Mouse (Mus musculus): ENCODE measurements at regions not wholly inside any gene's neighbourhood (a gene's known extent, or its start where the extent isn't known, plus 50 kb on each side); places are given as distances from the start of the nearest gene placed in this dataset.

DNA sequence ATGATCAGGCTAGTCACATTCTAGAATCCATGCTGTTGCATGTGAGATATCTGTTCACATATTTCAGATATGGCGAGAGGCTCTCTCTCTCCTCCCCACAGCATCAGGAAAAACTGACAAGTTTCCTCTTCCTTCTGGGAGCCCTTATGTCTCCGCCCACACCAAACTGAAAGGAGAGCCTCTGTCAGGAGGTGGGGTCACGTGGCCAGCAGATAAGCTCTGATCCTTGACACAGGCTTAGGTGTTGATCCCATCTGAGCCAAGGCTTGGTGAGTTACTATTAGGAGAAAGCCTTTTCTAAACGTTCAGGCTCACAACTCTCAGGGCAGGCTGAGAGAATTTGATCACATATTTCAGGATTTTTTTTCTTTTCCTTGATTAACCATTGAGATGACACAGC lies 143.6 kb upstream of the Tapt1 start:
- ATAC-seq (ENCODE audit: insufficient read depth): no peak
- 12% methylated on average over 4 of the region's 4 CpGs for WGBS
- H3K36me3 ChIP-seq (ENCODE audit: insufficient read depth): no peaks in the 10 kb centered on the region

DNA sequence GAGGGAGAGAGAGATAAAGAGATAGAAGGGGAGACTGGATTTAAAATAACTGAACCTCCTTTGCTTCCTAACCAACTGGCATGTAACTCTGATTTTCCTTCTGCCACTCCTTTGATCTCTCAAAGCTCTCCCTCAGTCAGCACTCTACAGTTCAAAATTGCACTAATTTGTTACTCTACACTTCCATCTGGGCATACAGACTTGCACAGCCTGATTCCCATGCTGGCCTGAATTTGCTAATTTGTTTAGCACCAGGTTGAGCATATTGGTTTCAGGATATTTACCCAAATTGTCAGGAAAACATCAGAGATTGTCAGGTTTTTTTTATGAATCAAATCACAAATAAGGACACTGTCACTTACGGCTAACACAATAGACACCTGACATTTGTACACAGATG lies 125.9 kb upstream of the Tapt1 start:
- no peak overlapping the region for H3K27ac ChIP-seq (ENCODE audit: low read depth)
- no peak for TF ChIP-seq CTCF (IDR thresholded peaks at IDR 0.05; ENCODE audit: low read depth)
- H3K9me3 ChIP-seq (ENCODE audit: low read depth, low read length): no peaks in the 10 kb centered on the region
- no peaks in the 10 kb centered on the region for H3K4me1 ChIP-seq (ENCODE audit: insufficient read depth)
- no peak for DNase-seq
- no peaks in the 10 kb centered on the region for H3K27me3 ChIP-seq (ENCODE audit: insufficient read depth, low read length)
- H3K9ac ChIP-seq: no peak overlapping the region
- H3K4me3 ChIP-seq (ENCODE audit: low read depth, low read length): no peak overlapping the region
- ATAC-seq (ENCODE audit: insufficient read depth): no peak
- no peak overlapping the region for H3K4me2 ChIP-seq
- H3K36me3 ChIP-seq (ENCODE audit: insufficient read depth): no peaks in the 10 kb centered on the region
- 79% methylated on average over 1 of the region's 1 CpGs for WGBS

More for the DNA sequence above, 143.6 kb upstream of the Tapt1 start:
- Histone ChIP-seq H3K9me3 (ENCODE audit: low read depth, low read length) (no peaks in the 10 kb centered on the region), H3K27me3 (ENCODE audit: insufficient read depth, low read length) (no peaks in the 10 kb centered on the region), H3K4me1 (ENCODE audit: insufficient read depth) (no peaks in the 10 kb centered on the region), H3K4me2 (no peak overlapping the region), H3K9ac (no peak overlapping the region), H3K27ac (ENCODE audit: low read depth) (no peak overlapping the region), H3K4me3 (ENCODE audit: low read depth, low read length) (no peak overlapping the region)
- DNase-seq: no peak
- TF ChIP-seq CTCF (IDR thresholded peaks at IDR 0.05; ENCODE audit: low read depth): no peak

- no peak overlapping the region for H3K4me3 ChIP-seq (ENCODE audit: low read depth, low read length)
- no peak overlapping the region for H3K27ac ChIP-seq (ENCODE audit: low read depth)
- no peaks in the 10 kb centered on the region for H3K36me3 ChIP-seq (ENCODE audit: insufficient read depth)
- H3K4me2 ChIP-seq: no peak overlapping the region
- H3K9me3 ChIP-seq (ENCODE audit: low read depth, low read length): no peaks in the 10 kb centered on the region
- H3K9ac ChIP-seq: no peak overlapping the region
- H3K4me1 ChIP-seq (ENCODE audit: insufficient read depth): no peaks in the 10 kb centered on the region
- no peak for ATAC-seq (ENCODE audit: insufficient read depth)
- TF ChIP-seq CTCF (IDR thresholded peaks at IDR 0.05; ENCODE audit: low read depth): no peak
- DNase-seq: no peak
- H3K27me3 ChIP-seq (ENCODE audit: insufficient read depth, low read length): no peaks in the 10 kb centered on the region
- 62% methylated on average over 2 of the region's 2 CpGs for WGBS
Observed at GRCm38 (mm10) chr5:44341457-44342014, 115.1 kb upstream of the Tapt1 start.

DNA sequence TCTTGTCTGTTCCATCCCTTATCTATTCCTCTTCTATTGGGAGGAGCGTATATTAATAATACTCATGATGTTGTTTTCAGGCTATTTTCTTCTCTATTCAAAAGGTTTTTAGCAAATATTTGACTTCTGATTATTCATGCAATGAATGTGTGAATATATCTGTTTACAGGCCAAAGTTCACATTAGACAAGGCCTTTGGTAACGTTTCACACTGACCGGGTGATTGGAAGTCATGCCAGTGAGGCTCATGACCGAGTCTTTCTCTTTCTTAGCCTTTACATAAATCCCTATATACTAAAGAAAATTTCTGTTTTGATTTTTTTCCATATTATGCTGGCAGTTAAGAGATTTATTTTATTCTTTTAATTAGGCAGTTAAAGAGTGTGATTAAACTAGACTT lies 112.2 kb upstream of the Tapt1 start:
- DNase-seq (no peak), ATAC-seq (ENCODE audit: insufficient read depth) (no peak)
- no peaks in the 10 kb centered on the region for H3K4me1 ChIP-seq (ENCODE audit: insufficient read depth)
- no peak overlapping the region for H3K27ac ChIP-seq (ENCODE audit: low read depth)
- H3K36me3 ChIP-seq (ENCODE audit: insufficient read depth): no peaks in the 10 kb centered on the region
- no peak overlapping the region for H3K4me3 ChIP-seq (ENCODE audit: low read depth, low read length)
- H3K27me3 ChIP-seq (ENCODE audit: insufficient read depth, low read length): no peaks in the 10 kb centered on the region
- H3K4me2 ChIP-seq: no peak overlapping the region
- 84% methylated on average over 4 of the region's 4 CpGs for WGBS
- TF ChIP-seq CTCF (IDR thresholded peaks at IDR 0.05; ENCODE audit: low read depth): no peak
- H3K9ac ChIP-seq: no peak overlapping the region
- no peaks in the 10 kb centered on the region for H3K9me3 ChIP-seq (ENCODE audit: low read depth, low read length)

- WGBS: 85% methylated on average over 5 of the region's 5 CpGs
- ATAC-seq (ENCODE audit: insufficient read depth) (no peak), DNase-seq (no peak)
- Histone ChIP-seq H3K36me3 (ENCODE audit: insufficient read depth) (no peaks in the 10 kb centered on the region), H3K4me1 (ENCODE audit: insufficient read depth) (no peaks in the 10 kb centered on the region), H3K9me3 (ENCODE audit: low read depth, low read length) (no peaks in the 10 kb centered on the region), H3K9ac (no peak overlapping the region), H3K27me3 (ENCODE audit: insufficient read depth, low read length) (no peaks in the 10 kb centered on the region), H3K27ac (ENCODE audit: low read depth) (no peak overlapping the region), H3K4me3 (ENCODE audit: low read depth, low read length) (no peak overlapping the region), H3K4me2 (no peak overlapping the region)
- TF ChIP-seq CTCF (IDR thresholded peaks at IDR 0.05; ENCODE audit: low read depth): no peak
Observed at GRCm38 (mm10) chr5:44335756-44336155, 109.3 kb upstream of the Tapt1 start.

DNA sequence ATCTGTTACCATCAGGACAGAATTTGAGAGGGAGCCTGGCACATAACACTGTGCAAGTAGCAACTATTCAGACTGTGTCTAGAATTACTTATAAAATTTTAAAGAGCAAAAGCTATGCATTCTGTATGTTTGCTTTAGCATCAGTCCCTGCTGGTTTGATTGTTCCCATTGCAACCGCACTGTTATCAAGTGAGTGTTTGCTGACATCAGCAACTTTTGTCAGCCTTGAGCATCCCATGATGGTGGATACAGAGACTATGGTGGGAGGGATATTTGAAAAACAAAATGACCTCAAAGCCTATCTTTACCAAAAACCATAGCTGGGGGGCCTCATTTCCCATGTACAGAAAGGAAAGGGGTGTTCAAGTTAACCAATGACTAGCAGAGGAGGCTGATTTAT lies 93.2 kb upstream of the Tapt1 start:
- H3K36me3 ChIP-seq (ENCODE audit: insufficient read depth): no peaks in the 10 kb centered on the region
- no peak overlapping the region for H3K9ac ChIP-seq
- 78% methylated on average over 1 of the region's 1 CpGs for WGBS
- TF ChIP-seq CTCF (IDR thresholded peaks at IDR 0.05; ENCODE audit: low read depth): no peak
- ATAC-seq (ENCODE audit: insufficient read depth): no peak
- DNase-seq: no peak
- no peak overlapping the region for H3K4me2 ChIP-seq
- H3K4me1 ChIP-seq (ENCODE audit: insufficient read depth): no peaks in the 10 kb centered on the region
- H3K4me3 ChIP-seq (ENCODE audit: low read depth, low read length): no peak overlapping the region
- H3K27me3 ChIP-seq (ENCODE audit: insufficient read depth, low read length): no peaks in the 10 kb centered on the region
- no peaks in the 10 kb centered on the region for H3K9me3 ChIP-seq (ENCODE audit: low read depth, low read length)
- no peak overlapping the region for H3K27ac ChIP-seq (ENCODE audit: low read depth)

- no peak overlapping the region for H3K4me3 ChIP-seq (ENCODE audit: low read depth, low read length)
- H3K27me3 ChIP-seq (ENCODE audit: insufficient read depth, low read length): no peaks in the 10 kb centered on the region
- no peaks in the 10 kb centered on the region for H3K9me3 ChIP-seq (ENCODE audit: low read depth, low read length)
- no peak overlapping the region for H3K27ac ChIP-seq (ENCODE audit: low read depth)
- no peaks in the 10 kb centered on the region for H3K36me3 ChIP-seq (ENCODE audit: insufficient read depth)
- H3K4me1 ChIP-seq (ENCODE audit: insufficient read depth): no peaks in the 10 kb centered on the region
- ATAC-seq (ENCODE audit: insufficient read depth) (no peak; the same call in 1 of the 2 replicates), DNase-seq (peak; percentile 9)
- peak overlapping the region; percentile 43 for H3K4me2 ChIP-seq
- H3K9ac ChIP-seq: no peak overlapping the region
- TF ChIP-seq CTCF (IDR thresholded peaks at IDR 0.05; ENCODE audit: low read depth): no peak
- WGBS: 15% methylated on average over 16 of the region's 16 CpGs
Observed at GRCm38 (mm10) chr5:44306769-44307557, 80.5 kb upstream of the Tapt1 start.
